Mouse (Mus musculus) ovary, postnatal 14 days (tissue): ENCODE data around the gene Nav2.

Experiments
- DNase-seq: peaks from one replicate; pipeline ENCODE4 v3.0.0; 2022; ENCODE audit warnings: low spot score

Nav2 gene

DNA sequence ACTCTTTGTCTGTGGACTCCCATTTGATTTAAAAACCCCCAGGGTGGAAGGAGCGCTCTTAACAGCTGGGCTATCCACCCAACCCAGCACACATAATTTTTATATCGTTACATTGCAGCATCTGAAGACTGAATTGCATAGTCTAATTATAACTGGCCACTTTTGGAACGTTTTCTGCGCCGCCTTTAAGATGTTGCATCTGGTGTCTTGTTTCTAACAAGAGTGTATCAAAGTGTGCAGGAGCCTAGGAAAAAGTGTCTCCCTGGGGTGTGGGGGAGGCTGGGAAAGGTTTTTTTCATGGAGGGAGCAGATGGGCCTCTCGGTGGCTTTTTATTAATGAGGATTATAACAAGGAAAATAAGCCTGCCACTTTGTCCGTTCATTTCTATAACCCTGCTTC lies 661.1 kb downstream of the Nav2 start:
- no peak for DNase-seq

- DNase-seq: no peak
Measured at GRCm38 (mm10) chr7:49571606-49572005, 663.1 kb downstream of the Nav2 start.

DNA sequence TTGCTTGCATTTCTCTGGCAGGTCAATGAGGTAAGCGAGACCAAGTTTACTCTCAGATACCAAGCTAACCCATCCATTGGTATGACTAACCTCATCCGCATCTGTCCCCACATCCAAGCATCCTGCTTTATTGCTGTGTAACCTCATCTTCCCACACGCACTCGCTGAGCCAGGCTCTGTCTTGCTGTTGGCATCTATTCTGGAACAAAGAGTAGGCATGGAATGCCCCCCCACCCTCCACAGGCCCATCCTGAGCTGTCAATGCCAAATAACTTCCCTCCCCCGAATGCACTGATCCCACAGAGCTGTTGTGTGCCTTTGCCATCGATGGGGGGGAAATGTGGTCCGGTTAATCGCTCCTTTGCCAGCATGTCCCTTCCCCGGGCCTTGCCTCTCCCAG lies 666.7 kb downstream of the Nav2 start:
- no peak for DNase-seq

- no peak for DNase-seq
Measured at GRCm38 (mm10) chr7:49577096-49577495, 668.6 kb downstream of the Nav2 start.

- DNase-seq: no peak
Measured at GRCm38 (mm10) chr7:49581951-49582350, 673.4 kb downstream of the Nav2 start.

DNA sequence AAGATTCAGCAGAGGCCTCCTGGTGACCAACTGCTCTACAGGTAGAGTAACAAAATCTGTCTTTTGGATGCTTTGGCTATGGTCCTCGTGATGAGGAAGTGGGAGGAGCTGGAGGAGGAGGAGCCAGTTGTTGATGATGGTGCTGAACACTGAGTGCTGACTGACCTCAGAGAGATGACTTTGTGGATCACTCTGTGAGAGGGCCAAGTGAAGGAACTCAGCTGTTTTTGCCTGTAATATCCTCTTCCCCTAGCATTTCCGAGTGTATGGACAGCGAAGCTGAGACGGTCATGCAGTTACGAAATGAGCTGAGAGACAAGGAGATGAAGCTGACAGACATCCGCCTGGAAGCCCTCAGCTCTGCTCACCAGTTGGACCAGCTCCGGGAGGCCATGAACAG lies 674.0 kb downstream of the Nav2 start:
- no peak for DNase-seq

- no peak for DNase-seq
Measured at GRCm38 (mm10) chr7:49583176-49583575, 674.7 kb downstream of the Nav2 start.

- no peak for DNase-seq
Measured at GRCm38 (mm10) chr7:49586530-49587120, 678.1 kb downstream of the Nav2 start.

DNA sequence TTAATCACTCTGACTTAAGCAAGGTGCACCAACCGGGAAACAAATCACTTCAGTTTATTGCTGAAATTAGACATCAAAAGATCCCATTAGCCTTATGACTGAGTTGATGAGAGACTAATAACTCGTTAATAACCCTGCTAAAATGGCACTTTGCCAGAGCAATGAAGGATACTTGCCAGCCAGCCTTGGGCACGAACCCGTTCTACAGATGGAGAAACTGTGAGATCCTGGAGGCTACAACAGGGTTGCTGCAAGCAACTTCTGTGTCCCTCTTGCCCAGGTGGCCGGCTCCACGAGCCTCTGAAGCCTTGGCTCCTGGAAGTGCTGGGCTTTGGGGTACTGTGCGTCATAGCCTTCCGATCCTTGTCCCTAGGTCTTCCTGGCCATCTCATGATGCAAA lies 681.1 kb downstream of the Nav2 start:
- no peak for DNase-seq

DNA sequence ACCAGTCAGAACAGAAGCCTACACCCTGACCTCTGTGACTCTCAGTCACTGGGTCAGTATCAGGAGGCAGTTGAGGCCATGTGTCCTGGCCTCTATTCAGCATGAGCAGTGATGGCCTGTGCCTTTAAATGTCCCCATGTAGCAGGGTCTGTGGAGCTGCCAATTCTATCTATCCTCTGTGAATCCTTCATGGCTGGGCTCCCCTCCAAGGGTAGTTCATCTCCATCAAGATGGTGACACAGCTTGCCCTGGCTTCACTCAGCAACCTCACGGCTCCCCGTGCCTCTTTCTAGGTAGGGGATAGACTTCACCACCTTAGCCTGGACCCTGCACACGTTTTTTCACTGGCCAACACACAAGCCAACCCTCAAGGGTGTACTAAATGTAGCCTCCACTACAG lies 689.3 kb downstream of the Nav2 start:
- DNase-seq: no peak

GRCm38 (mm10) chr7:49598225-49598624 lies 689.7 kb downstream of the Nav2 start:
- DNase-seq: no peak

GRCm38 (mm10) chr7:49599950-49600349 lies 691.4 kb downstream of the Nav2 start:
- DNase-seq: no peak

GRCm38 (mm10) chr7:49601191-49601975 lies 692.9 kb downstream of the Nav2 start:
- DNase-seq: peak; percentile 45

DNA sequence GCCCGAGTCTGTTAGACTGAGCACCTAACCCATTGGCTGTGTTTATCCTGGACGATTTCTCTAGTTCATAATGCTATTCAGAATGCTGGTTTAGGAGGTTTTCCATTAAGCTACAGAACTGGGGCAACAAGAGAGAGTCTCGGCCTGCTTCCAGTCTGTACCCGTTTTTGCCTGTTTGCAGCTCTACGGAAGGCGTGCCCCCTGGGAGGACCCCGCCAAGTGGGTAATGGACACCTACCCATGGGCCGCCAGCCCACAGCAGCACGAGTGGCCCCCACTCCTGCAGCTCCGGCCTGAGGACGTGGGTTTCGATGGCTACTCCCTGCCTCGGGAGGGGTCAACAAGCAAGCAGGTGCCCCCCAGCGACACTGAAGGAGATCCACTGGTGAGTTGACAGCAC lies 695.7 kb downstream of the Nav2 start:
- no peak for DNase-seq

DNA sequence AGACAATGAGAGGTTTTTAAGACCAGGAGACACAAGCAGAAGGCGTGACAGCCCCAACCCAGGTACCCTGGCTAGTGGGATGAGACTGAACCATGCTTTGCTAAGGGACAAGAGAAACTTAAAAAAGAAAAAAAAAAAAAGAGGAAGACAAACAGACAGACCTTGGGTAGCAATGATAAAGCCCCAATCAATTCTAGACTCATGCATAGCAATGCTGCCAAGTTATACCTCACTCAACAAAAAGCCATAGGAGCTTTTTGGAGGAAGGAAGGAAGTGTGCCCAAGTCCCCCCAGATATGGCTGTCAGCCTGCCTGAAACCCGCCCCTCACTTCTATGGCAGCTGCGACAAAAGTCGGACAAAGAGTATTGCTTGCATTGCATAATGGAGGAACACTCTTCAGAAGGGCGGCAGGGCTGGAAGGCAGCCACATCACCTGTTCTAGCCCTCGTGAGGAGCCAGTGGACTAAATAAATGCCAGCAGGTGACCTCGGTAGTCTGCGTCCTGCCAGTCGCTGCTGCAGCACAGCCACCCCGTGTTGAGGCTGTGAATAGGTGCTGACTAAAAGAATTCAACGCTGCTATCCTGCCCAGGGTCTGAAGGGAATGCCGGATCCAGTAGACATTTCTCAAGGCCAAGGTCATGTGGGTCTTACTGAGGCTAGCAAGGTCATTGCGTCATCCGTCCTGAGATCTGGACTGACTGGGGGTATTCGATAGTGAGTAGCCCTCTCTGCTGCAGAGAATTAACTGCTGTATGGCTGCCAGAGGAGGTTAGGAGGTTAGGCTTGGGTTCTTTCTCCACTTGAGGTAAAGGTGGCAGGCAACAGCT lies 696.7 kb downstream of the Nav2 start:
- DNase-seq: no peak

- DNase-seq: peak; percentile 48
Measured at GRCm38 (mm10) chr7:49616258-49616735, 707.8 kb downstream of the Nav2 start.

DNA sequence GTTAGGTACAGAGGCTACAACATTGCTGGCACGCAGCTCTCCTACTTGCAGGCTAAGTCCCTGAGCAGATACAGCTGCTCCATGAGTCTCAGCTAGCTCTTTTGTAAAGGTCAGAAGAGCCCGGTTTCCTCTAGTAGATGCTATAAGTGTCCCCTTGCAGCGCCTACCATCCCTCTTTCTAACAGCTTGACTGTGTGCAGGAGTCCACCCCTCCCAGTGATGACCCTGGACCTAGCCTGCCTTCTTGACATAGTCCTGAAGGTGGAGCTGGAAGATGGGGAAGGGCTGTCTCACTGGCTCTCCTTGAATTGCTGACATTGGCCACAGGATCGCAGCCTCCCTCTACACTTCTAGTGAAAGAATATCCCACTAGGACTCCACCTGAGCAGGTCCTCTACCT lies 708.6 kb downstream of the Nav2 start:
- DNase-seq: no peak

GRCm38 (mm10) chr7:49620160-49620559 lies 711.6 kb downstream of the Nav2 start:
- no peak for DNase-seq

- no peak for DNase-seq
Measured at GRCm38 (mm10) chr7:49631885-49632284, 723.4 kb downstream of the Nav2 start.

DNA sequence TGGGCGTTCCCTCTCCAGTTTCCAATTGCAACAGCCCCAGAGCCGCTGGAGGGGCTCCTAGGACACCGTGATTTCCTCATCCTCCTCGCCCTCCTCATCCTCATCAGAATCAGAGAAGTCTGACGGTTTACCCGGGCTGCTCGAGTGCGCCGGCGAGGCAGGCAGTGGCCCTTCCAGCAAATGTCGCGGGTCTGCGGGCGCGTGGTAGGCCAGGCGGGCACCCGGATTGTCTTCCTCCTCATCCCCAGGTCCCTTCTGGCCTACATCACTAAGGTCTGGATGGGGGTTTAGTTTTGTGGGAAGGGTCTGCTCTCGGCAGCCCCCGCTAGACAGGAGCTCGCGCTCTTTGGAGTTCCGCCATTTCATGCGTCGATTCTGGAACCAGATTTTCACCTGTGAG lies 723.9 kb downstream of the Nav2 start:
- no peak for DNase-seq

DNA sequence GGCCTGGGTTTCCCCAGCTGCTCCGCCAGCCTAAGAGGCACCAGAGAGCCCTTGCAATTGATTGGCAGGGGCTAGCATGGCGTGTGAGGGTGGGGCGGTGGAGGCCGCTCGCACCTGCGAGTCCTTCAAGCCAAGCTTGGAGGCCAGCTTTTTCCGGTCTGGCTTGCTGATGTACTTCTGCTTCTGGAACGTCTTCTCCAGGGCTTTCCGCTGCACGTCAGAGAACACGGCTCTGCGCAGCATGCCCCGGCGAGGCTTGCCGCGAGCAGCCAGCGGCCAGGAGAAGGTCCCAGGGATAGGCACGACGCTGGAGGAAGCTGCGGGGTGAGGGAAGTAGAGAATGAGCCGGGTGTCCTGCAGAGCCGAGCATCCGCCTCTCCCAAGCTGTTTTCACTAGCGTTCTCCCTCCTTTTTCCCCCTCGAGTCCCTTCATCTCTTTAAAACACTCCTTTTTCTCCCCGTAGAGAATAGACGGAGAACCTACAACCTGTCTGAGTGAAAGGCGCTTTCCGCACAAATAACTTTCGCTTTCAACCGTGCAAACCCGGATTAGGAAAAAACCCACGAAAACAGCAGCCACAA lies 725.0 kb downstream of the Nav2 start:
- no peak for DNase-seq

GRCm38 (mm10) chr7:49634291-49635073 lies 726.0 kb downstream of the Nav2 start:
- no peak for DNase-seq
